Mouse (Mus musculus) liver, embryonic 14.5 days (tissue): ENCODE measurements at regions not wholly inside any gene's neighbourhood (a gene's known extent, or its start where the extent isn't known, plus 50 kb on each side); places are given as distances from the start of the nearest gene placed in this dataset.

Experiments
- ATAC-seq: fragments of 200-750 bp; cut with Nextera tagmentation; 2 replicates; pipeline ENCODE4 v1.8.0; 2017; ENCODE audit warnings: moderate number of reproducible peaks, mild to moderate bottlenecking, moderate library complexity; ENCODE audit not compliant: insufficient read depth
- DNase-seq, 3 experiments: peaks; one replicate each; pipeline ENCODE4 v3.0.0-alpha.2; 2012 to 2013; ENCODE audit warnings: low read depth in 3 of 3, low spot score in 3 of 3
- H3K27ac ChIP-seq: fragments of 300-500 bp; sonication (generic); 2 replicates; pipeline ENCODE4 v1.5.1; 2014; ENCODE audit warnings: moderate library complexity, mild to moderate bottlenecking, control low read depth, inconsistent platforms
- H3K27me3 ChIP-seq: fragments of 300-500 bp; sonication (generic); 2 replicates; pipeline ENCODE4 v1.6.1; 2014; ENCODE audit warnings: mild to moderate bottlenecking, low read length, moderate library complexity; ENCODE audit not compliant: control insufficient read depth, insufficient read depth
- H3K36me3 ChIP-seq: fragments of 300-500 bp; sonication (generic); replicated peaks from 2 replicates; pipeline ENCODE4 v1.6.1; 2014; ENCODE audit warnings: low read depth; ENCODE audit not compliant: control insufficient read depth, insufficient read depth
- H3K4me1 ChIP-seq, 2 experiments: fragments of 200-500 bp in 1 of 2; fragments of 300-500 bp in 1 of 2; sonication (generic) in 1 of 2; replicated peaks; 2 replicates each; pipeline ENCODE4 v1.6.1; 2012 to 2014; ENCODE audit warnings: antibody characterized with exemption in 1 of 2, inconsistent platforms in 1 of 2, low read length in 1 of 2; ENCODE audit not compliant: control insufficient read depth in 2 of 2, insufficient read depth in 2 of 2
- H3K4me2 ChIP-seq: fragments of 300-500 bp; sonication (generic); 2 replicates; pipeline ENCODE4 v1.6.1; 2014; ENCODE audit warnings: low read depth, mild to moderate bottlenecking, control low read depth, moderate library complexity
- H3K4me3 ChIP-seq, 2 experiments: fragments of 200-500 bp in 1 of 2; fragments of 300-500 bp in 1 of 2; sonication (generic) in 1 of 2; 2 replicates each; pipeline ENCODE4 v1.5.1; 2012 to 2014; ENCODE audit warnings: low read depth in 2 of 2, low read length in 2 of 2, mild to moderate bottlenecking in 2 of 2, control low read depth in 1 of 2, inconsistent platforms in 1 of 2, moderate library complexity in 1 of 2; ENCODE audit not compliant: insufficient read depth in 1 of 2
- H3K9ac ChIP-seq: fragments of 300-500 bp; sonication (generic); replicated peaks from 2 replicates; pipeline ENCODE4 v1.6.1; 2014; ENCODE audit warnings: mild to moderate bottlenecking, control low read depth, moderate library complexity
- H3K9me3 ChIP-seq: fragments of 300-500 bp; sonication (generic); 2 replicates; pipeline ENCODE4 v1.6.1; 2016; ENCODE audit warnings: low read length, mixed read lengths; ENCODE audit not compliant: control insufficient read depth
- CTCF ChIP-seq: IDR thresholded peaks from 2 replicates; pipeline ENCODE4 v1.5.1; 2016; ENCODE audit warnings: antibody characterized with exemption, low read depth, control low read depth
- EP300 ChIP-seq: IDR thresholded peaks from 2 replicates; pipeline ENCODE4 v1.6.1; 2016; ENCODE audit warnings: antibody characterized with exemption, low read depth
- WGBS: fragments of 180-500 bp; shearing (Covaris S2); extraction: QIAGEN DNeasy Blood & Tissue Kit; methylation state at CpG from one replicate; pipeline ENCODE4 v1.1.7; 2014; ENCODE audit not compliant: insufficient replicate concordance; 5-methylcytosine and 5-hydroxymethylcytosine counted together

- TF ChIP-seq EP300 (no peak), CTCF (no peak)
- H3K9ac ChIP-seq = no peak overlapping the region
- no peak overlapping the region for H3K27ac ChIP-seq
- H3K4me3 ChIP-seq = no peak overlapping the region
- DNase-seq (no peak), ATAC-seq (no peak)
- no peak overlapping the region for H3K4me2 ChIP-seq
- H3K36me3 ChIP-seq = no peaks in the 10 kb centered on the region
- H3K27me3 ChIP-seq = no peaks in the 10 kb centered on the region
- WGBS = 31% methylated on average over 4 of the region's 4 CpGs
- no peaks in the 10 kb centered on the region for H3K9me3 ChIP-seq
- H3K4me1 ChIP-seq = no peaks in the 10 kb centered on the region
Observed at GRCm38 (mm10) chr1:76958706-76959105, 556.2 kb downstream of the Epha4 start.

DNA sequence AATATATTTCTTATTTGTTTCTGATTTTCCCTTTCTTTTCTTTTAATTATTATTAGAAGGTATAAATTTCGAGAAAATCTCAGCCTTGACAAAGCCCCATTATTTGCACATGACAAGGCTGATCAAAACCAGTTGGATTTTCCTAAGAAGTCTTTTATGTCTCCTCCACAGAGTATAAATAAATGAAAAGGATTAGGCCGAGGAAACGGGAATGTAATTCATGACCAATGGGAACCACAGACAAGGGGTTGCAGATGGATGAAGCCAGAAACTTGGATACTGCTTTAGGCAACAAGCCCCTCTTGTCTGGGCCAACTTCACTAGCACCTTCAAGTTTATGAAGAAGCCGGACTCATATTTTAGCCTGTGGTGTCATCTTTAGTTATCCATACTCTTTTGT lies 542.4 kb downstream of the Epha4 start:
- no peak overlapping the region for H3K4me2 ChIP-seq
- no peaks in the 10 kb centered on the region for H3K4me1 ChIP-seq
- H3K4me3 ChIP-seq = no peak overlapping the region
- H3K9me3 ChIP-seq = no peaks in the 10 kb centered on the region
- TF ChIP-seq EP300 = no peak
- TF ChIP-seq CTCF = no peak
- no peaks in the 10 kb centered on the region for H3K36me3 ChIP-seq
- no peak overlapping the region for H3K9ac ChIP-seq
- DNase-seq (no peak), ATAC-seq (no peak)
- 60% methylated on average over 4 of the region's 4 CpGs for WGBS
- no peaks in the 10 kb centered on the region for H3K27me3 ChIP-seq
- no peak overlapping the region for H3K27ac ChIP-seq

DNA sequence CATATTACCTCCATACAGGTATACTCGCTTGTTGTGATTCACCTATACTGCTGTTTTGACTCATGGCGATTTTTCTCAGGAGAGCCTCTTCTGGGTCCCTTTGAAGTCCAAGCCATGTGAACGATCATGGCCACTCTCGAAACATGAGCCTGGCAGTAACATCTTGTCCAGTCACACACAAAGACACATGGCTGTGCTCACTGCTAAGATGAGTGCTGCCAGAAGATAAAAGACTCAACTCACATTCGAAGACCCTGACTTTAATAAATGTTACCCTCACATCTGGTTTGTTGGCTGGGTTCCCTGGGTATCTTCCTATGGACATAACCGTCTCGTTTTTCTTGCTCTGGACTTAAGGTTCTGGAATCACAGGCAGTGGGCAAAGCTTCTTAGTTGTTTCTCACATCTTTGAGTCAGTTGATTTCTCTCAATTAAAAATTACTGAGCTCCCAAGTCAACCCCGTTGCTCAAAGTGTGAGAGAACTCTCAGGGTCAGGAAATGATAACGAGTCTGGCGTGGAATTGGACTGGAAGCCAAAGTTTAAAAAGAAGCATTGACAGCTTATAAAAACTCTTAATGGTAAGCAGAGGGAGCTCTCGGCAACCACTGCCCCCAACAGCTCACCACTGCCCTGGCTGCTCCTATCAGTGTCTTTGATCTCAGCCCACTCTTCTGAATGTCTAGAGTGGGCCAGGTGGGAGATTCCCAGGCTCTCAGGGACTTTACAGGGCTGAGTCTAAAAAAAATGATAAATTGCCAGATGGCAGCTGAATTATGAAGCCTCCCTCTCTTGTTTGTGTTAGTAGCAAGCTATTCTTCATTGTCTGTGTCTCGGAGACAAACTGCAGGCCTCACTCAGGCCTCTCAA lies 539.6 kb downstream of the Epha4 start:
- H3K4me1 ChIP-seq = no peaks in the 10 kb centered on the region
- no peak overlapping the region for H3K4me2 ChIP-seq
- no peak overlapping the region for H3K27ac ChIP-seq
- no peak for TF ChIP-seq EP300
- no peak for TF ChIP-seq CTCF
- DNase-seq = no peak
- whole genome bisulfite sequencing = 62% methylated on average over 12 of the region's 12 CpGs
- H3K4me3 ChIP-seq = no peak overlapping the region
- H3K9ac ChIP-seq = no peak overlapping the region
- H3K9me3 ChIP-seq = no peaks in the 10 kb centered on the region
- ATAC-seq = no peak
- no peaks in the 10 kb centered on the region for H3K36me3 ChIP-seq
- H3K27me3 ChIP-seq = no peaks in the 10 kb centered on the region

- Histone ChIP-seq H3K4me1 (no peaks in the 10 kb centered on the region), H3K36me3 (no peaks in the 10 kb centered on the region), H3K4me2 (no peak overlapping the region), H3K4me3 (no peak overlapping the region), H3K9ac (no peak overlapping the region), H3K27ac (no peak overlapping the region), H3K27me3 (no peaks in the 10 kb centered on the region), H3K9me3 (no peaks in the 10 kb centered on the region)
- ATAC-seq (no peak), DNase-seq (no peak)
- WGBS = 53% methylated on average over 9 of the region's 9 CpGs
- TF ChIP-seq EP300 (no peak), CTCF (no peak)
Observed at GRCm38 (mm10) chr1:76980498-76981152, 534.3 kb downstream of the Epha4 start.

DNA sequence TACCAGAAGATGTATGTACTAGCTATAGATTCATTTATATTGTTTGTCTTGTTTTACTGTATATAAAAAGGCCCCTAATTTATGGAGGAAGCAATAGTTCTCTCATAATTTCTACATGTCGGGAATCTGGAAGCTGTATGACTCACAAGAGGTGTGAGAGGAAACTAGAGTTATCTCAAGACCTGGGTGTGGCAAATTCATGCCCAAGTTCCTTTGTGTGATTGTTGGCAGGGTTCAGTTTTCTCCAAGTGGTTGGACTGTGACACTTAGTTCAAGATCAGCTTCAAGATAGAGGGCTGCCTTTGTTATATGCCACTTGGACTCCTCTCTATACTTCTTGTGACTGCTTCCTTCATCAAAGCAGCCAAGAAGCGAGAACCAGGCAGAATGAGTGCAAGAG lies 521.1 kb downstream of the Epha4 start:
- no peaks in the 10 kb centered on the region for H3K4me1 ChIP-seq
- H3K4me3 ChIP-seq = no peak overlapping the region
- no peaks in the 10 kb centered on the region for H3K36me3 ChIP-seq
- TF ChIP-seq EP300 (no peak), CTCF (no peak)
- H3K27ac ChIP-seq = no peak overlapping the region
- H3K4me2 ChIP-seq = no peak overlapping the region
- WGBS = 38% methylated on average over 2 of the region's 2 CpGs
- DNase-seq (no peak), ATAC-seq (no peak)
- H3K9me3 ChIP-seq = no peaks in the 10 kb centered on the region
- H3K27me3 ChIP-seq = no peaks in the 10 kb centered on the region
- H3K9ac ChIP-seq = no peak overlapping the region
